Mouse (Mus musculus) mouse trophoblast stem cell (cell line): ENCODE measurements around the gene Ampd2.

Experiments used
- in situ Hi-C, 2 experiments: fragments of 300-500 bp; cut with MseI, MboI; formaldehyde crosslinking; loops; 2 replicates in 1 of 2; 3 replicates in 1 of 2; pipeline ENCODE4 v1.15.1; 2025

Gene Ampd2

DNA sequence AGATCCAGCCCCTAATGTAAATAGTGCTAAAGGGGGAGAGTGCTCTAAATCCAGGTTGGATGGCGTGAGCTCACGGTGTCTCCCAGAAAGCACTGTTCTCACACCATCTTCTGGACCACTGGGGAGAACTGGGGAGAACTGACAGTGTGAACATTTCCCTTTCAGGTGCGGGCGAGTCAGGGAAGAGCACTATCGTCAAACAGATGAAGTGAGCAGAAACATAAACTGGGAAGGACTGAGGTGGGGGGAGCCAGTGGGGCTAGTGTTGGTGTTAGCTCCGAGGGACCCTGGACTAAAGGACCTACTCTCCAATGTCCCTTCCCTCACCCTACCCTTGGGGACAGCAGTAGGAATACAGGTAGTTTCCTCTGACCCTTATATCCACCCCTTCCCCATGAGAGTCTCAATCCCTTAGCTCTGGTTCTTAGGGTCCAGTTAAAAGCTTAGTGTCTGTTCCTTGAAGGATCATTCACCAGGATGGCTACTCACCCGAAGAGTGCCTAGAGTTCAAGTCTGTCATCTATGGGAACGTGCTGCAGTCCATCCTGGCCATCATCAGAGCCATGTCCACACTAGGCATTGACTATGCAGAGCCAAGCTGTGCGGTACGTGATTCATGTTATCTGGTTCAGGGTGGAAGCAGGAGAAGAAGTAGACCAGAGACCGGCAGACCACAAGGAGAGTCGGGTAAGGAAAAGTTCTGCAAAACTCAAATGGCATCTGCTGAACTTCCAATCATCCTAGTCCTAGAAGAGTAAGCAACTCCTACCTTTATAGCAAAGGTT, 8.7 kb upstream of the Ampd2 start:
- in situ Hi-C loops = no loop called here

DNA sequence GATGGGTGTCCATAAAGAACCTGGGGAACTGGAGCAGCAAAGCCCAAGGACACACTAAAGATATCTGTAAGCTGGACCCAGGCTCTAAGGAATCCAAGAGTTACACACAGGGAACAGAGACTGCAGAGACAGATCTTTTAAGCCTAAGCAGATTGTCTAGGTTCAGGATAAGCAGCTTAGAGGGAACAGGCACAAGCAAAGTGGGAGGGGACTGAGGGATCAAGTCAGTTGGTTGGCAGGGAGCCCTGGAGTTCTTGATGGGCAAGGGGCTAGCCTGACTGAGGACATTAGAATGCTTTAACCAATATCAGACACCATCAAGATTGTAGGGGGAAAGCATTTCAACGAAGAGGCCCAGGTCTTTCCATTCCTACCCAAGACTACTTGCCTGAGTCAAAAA, 7.7 kb upstream of the Ampd2 start:
- in situ Hi-C loops = no loop called here

DNA sequence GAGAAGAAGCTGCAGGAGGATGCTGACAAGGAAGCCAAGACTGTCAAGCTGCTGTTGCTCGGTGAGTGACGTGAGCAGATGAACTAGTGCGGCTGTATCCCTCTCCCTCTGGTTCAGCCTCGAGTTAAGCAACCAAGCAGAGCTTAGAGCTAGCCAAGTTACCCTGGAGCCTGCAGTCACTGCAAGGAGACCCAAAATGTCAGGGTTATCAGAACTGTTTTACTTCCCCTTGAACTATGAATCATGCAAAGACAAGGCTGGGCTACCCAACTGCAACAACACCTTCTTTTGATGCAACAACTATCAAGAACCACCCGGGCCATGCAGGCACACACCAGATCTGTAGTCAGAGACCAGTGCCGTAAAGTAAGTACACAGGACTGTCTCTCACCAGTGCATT, 6.9 kb upstream of the Ampd2 start:
- in situ Hi-C loops = no loop called here

GRCm38 (mm10) chr3:108092536-108093115, 6.2 kb upstream of the Ampd2 start, which contains the start of gene Gnat2:
Gnat2 (plus strand) TSS chr3:108092789.
- in situ Hi-C loops = no loop called here

DNA sequence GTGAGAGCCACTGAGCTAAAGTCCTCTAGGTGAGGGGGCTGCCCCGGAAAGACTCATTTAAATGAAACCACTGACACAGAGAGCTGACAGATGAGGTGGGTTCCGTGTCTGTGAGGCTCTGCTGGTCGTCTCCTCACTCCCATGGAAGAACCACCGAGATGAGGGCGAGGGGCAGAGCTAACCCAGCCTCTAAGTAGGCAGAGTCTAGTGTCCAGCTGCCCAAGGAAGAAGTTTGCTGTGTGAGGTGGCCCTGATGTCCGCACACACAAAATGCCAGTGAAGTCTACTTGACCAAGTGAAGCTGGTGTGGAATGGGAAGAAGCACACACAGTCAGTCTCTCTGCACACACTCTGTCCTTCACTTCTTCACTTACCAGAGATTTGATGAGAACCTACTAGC, 5.6 kb upstream of the Ampd2 start:
- in situ Hi-C loops = no loop called here

DNA sequence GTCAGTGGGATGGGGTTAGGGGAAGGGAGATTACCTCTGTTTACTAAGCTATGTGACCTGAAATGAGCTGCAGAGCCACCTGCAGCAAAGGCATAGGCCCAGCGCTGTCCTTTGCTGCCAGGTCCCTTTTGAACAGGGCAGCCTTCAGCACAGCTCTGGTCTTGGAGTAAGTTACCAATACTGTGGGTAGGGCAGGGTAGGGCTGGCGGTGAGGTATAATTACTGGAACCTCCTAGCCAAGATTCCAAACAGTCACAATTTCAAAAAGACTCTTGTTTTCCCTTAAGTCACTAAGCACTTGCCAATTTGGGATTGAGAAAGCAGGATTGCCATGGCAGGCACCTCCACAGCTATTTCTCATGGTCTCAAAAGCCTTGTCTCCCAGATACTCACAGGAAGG, 4.1 kb upstream of the Ampd2 start:
- in situ Hi-C loops = no loop called here

- in situ Hi-C loops = no loop called here
Observed at GRCm38 (mm10) chr3:108089916-108090315, 3.5 kb upstream of the Ampd2 start.

DNA sequence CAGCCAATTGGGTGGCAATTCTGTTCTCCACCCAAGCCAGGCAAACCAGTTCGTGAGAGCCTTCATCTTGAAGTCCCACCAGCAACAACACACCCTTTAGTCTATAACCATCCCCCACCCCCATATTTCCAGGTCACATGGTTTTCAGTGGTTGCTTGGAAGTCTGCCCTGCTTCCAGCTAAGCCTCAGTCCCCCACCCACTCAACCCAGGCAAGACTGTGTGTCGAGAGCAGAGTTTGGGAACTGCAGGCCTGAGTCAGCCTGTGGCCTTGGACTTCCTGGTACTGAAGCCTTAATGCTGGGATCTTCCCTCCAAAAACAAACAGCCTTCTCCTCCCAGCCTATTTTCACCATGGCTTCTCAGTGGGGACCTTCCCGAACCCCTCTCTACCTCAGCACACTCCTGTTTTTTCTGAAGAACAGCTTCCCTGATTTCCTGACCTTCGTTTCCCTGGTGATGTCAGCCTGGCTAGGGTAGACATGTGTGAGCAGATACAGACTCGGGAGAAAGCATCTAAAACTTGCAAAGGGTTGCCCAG, 2.5 kb upstream of the Ampd2 start:
- in situ Hi-C loops = no loop called here

DNA sequence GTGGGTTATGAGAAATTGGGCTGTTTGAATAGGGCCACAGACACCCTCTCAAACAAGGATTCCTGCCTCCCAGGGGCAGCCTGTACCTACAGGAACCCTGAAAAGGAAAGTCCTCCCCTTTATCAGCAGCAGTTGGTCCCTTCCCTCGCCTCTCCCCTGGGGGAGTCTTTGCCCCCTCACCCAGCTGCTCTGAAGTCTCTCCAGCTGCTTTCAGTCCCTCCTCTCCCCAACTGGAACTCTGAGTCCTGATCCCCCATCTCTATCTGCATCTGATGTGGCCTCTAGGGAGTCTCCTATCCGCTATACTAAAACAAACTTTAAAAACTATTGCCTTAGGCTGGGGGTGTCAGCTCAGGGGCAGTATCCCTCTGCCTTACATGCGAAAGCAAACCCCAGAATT, 878 bp upstream of the Ampd2 start:
- in situ Hi-C loops = no loop called here

- in situ Hi-C loops = no loop called here
Observed at GRCm38 (mm10) chr3:108085721-108086469, 556 bp downstream of the Ampd2 start.

GRCm38 (mm10) chr3:108085281-108085720, 1.1 kb downstream of the Ampd2 start:
- in situ Hi-C loops = no loop called here

GRCm38 (mm10) chr3:108084767-108085270, 1.6 kb downstream of the Ampd2 start:
- in situ Hi-C loops = loop anchor here in 1 of 2 experiments (5.0 kb wide), 1 partner anchor 62 kb away; the partner anchor contains the start of gene Gnai3

GRCm38 (mm10) chr3:108083904-108084407, 2.5 kb downstream of the Ampd2 start:
- in situ Hi-C loops = loop anchor here in 1 of 2 experiments (5.0 kb wide), 1 partner anchor 63 kb away; the partner anchor contains the start of gene Gnai3

DNA sequence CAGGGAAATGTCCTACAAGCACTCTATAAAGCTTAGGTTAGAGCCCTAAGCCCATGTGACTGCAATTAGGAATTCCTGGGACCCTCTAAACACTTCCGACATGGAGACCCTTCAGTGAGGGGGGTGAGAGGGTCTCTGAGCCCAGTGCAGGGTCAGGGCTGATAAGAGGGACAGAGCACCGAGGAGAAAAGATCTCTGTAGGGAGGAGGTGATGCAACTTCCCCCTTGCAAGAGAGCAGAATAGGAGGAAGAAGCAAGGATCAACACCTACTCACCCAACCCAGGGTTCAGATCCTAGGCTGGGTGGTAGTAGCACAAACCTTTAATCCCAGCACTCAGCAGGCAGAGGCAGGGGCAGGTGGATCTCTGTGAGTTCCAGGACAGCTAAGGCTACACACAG, 3.3 kb downstream of the Ampd2 start:
- in situ Hi-C loops = loop anchor here in 1 of 2 experiments (5.0 kb wide), 1 partner anchor 64 kb away; the partner anchor contains the start of gene Gnai3

DNA sequence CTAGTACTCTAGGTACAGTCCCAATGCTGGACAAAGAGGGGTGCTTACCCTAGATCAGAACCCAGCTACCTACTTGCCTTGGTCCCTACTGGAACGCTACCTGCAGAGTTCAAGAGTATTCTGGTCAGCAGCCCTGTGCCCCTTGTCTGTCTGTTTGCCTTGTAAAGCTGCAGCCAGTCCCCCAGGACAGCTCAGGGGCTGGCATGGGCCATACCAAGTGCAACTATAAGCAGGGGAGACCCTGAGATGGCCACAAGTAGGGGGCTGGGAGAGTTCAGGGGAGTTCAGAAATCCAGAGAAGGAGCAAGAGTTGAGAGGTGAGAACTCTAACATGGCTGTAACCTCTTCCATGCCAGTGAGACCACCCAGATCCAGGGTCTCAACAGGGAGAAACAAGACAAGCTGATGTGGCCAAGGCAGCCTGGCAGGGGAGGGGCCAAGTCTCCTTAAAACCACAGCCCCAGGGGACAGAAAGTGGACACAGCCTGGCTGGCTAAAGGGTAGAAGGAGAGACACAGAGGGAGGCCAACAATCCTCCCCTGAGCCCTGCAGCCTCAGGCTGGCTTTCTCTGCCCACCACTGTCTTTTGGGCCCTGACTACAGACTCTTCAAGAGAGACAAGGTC, 4.1 kb downstream of the Ampd2 start:
- in situ Hi-C loops = loop anchor here in 1 of 2 experiments (5.0 kb wide), 1 partner anchor 65 kb away; the partner anchor contains the start of gene Gnai3

DNA sequence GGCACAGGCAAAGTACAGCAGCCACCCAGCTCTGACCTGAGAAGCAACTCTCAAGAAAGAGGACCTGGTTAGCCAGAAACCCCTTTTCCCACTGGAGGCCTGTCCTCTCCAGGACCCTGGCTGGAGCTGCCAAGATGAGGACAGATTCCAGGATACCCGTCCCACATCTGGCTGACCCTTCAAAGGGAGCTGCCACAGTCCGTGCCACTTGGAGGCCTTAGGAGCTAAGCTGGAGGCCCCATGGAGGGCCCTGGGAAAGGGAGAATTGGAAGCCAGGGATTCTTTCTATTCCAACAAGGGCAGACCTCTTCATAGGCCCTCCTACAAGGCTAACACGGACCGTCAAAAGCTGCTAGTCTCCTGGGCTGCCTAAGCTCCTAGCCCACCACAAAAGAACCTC, 4.8 kb downstream of the Ampd2 start:
- in situ Hi-C loops = loop anchor here in 1 of 2 experiments (5.0 kb wide), 1 partner anchor 66 kb away; the partner anchor contains the start of gene Gnai3

- in situ Hi-C loops = no loop called here
Observed at GRCm38 (mm10) chr3:108076836-108077235, 9.6 kb downstream of the Ampd2 start.

- in situ Hi-C loops = loop anchor here in 1 of 2 experiments (5.0 kb wide), 1 partner anchor 74 kb away; the partner anchor contains the start of gene Gnai3
Observed at GRCm38 (mm10) chr3:108072983-108073569, 13.4 kb downstream of the Ampd2 start.

DNA sequence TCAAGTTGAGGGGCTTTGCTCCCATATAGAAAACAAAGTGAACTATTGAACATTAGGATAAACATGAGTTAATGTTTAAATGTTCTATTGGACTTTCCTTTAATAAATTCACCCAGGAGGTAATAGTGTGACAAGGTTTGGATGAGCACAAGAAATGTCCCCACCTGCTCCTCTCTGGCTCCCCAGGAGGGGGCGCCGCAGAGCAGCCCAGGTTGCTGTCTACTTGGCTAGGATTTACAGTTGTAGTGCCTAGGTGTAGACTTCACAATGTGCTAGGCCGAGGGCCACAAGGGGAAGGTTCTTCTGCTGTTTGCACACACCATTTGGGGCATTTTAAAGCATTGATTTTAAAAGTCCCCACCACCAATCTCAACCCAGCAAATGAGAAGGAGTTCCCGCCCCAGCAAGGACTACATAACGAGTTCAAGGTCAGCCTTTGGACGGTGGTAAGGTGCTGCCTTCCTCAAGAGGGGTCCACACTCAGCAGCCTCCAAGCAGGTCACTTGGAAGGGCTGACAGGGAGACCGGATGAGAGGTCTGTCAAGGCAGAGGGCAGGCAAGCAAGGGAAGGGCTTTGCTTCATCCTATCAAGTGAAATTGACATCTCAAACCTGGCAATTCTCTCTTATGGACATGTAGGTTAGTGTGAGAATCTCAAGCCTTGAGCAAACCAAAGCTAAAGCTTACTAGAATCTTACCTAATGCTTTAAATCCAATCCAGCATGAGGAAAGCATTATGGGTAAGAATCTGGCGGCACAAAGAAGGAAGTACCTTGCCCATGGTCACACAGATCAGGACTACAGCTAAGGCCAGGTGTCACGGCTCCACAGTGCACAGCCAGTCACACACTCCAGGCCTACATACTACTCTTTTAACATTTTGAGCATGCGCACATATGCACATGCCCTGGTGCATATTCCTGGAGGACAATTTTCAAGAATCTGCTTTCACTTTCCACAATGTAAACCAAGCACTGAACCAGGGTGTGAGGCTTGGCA, 15.9 kb downstream of the Ampd2 start:
- in situ Hi-C loops = loop anchor here in 1 of 2 experiments (5.0 kb wide), 1 partner anchor 77 kb away; the partner anchor contains the start of gene Gnai3
